Mouse (Mus musculus): ENCODE results near the gene Alk. TPM values are rescaled to one million over a fixed set of nuclear protein-coding genes. Genes with fewer than 3 reads are reported as not detected.

Alk gene
- not detected for polyA plus RNA-seq (2012; fragmentation: generic; extraction: Trizol)

GRCm38 (mm10) chr17:72604610-72604980 lies at the start of gene Alk:
TSS of gene Alk (minus strand) at chr17:72604627.

Other genes starting within 250 kb of the Alk start
- gene Ypel5, start 231.8 kb upstream of the Alk start, polyA plus RNA-seq (2012; fragmentation: generic; extraction: Trizol): 10 to 100 TPM in 1 of 2 experiments, 1 to 10 TPM in 1; 2.8 to 17.8 TPM